Mouse (Mus musculus) MEL (cell line): ENCODE data around the gene Arap1. TPM values are rescaled to one million over a fixed set of nuclear protein-coding genes. Genes with fewer than 3 reads are reported as not detected.

Source experiments
- DNase-seq: peaks from one replicate; pipeline ENCODE4 v3.0.0; 2011; ENCODE audit warnings: low read depth, low spot score
- H3K27ac ChIP-seq: 2 replicates; pipeline ENCODE4 v1.5.1; 2012; ENCODE audit warnings: low read depth, mild to moderate bottlenecking, control low read depth, low read length, moderate library complexity; ENCODE audit not compliant: control insufficient read depth
- H3K27me3 ChIP-seq, 2 experiments: fragments of 150-350 bp in 1 of 2; sonication (generic) in 1 of 2; 2 replicates each; pipeline ENCODE4 v1.6.1; 2012; ENCODE audit warnings: low read length in 2 of 2, mild to moderate bottlenecking in 2 of 2, improper control_type of control experiment in 1 of 2, moderate library complexity in 1 of 2; ENCODE audit not compliant: insufficient read depth in 2 of 2, control insufficient read depth in 1 of 2
- H3K36me3 ChIP-seq, 2 experiments: 2 replicates each; pipeline ENCODE4 v1.6.1; 2012 to 2014; ENCODE audit warnings: low read length in 2 of 2, improper control_type of control experiment in 1 of 2, inconsistent platforms in 1 of 2, mild to moderate bottlenecking in 1 of 2; ENCODE audit not compliant: insufficient read depth in 2 of 2, control insufficient read depth in 1 of 2
- H3K4me1 ChIP-seq, 2 experiments: fragments of 150-350 bp in 1 of 2; sonication (generic) in 1 of 2; 2 replicates each; pipeline ENCODE4 v1.6.1; 2012; ENCODE audit warnings: low read length in 2 of 2, improper control_type of control experiment in 1 of 2, mild to moderate bottlenecking in 1 of 2; ENCODE audit not compliant: insufficient read depth in 2 of 2, control insufficient read depth in 1 of 2
- H3K4me3 ChIP-seq, 2 experiments: fragments of 150-350 bp in 1 of 2; sonication (generic) in 1 of 2; 2 replicates each; pipeline ENCODE4 v1.5.1; 2012; ENCODE audit warnings: low read depth in 2 of 2, low read length in 2 of 2, mild to moderate bottlenecking in 2 of 2, moderate library complexity in 2 of 2, control low read depth in 1 of 2, improper control_type of control experiment in 1 of 2; ENCODE audit not compliant: control insufficient read depth in 1 of 2, insufficient read depth in 1 of 2
- H3K79me2 ChIP-seq: 2 replicates; pipeline ENCODE4 v1.6.1; 2012; ENCODE audit warnings: mild to moderate bottlenecking, low read length, moderate library complexity; ENCODE audit not compliant: control insufficient read depth, poor library complexity, insufficient read depth
- H3K9ac ChIP-seq: 2 replicates; pipeline ENCODE4 v1.6.1; 2012; ENCODE audit warnings: low read depth, mild to moderate bottlenecking, control low read depth, low read length, moderate library complexity; ENCODE audit not compliant: control insufficient read depth, poor library complexity, severe bottlenecking
- H3K9me3 ChIP-seq: fragments of 150-350 bp; sonication (generic); replicated peaks from 2 replicates; pipeline ENCODE4 v1.6.1; 2012; ENCODE audit warnings: mild to moderate bottlenecking, low read length, improper control_type of control experiment, moderate library complexity; ENCODE audit not compliant: insufficient read depth
- CHD1 ChIP-seq: IDR thresholded peaks from 2 replicates; pipeline ENCODE4 v1.6.1; 2012; ENCODE audit warnings: low read depth, mild to moderate bottlenecking, inconsistent platforms, low read length, improper control_type of control experiment
- CHD2 ChIP-seq: IDR thresholded peaks from 2 replicates; pipeline ENCODE4 v1.6.1; 2011; ENCODE audit warnings: low read length, improper control_type of control experiment
- CTCF ChIP-seq, 3 experiments: IDR thresholded peaks in 2 of 3; conservative IDR thresholded peaks in 1 of 3; 2 replicates each; pipeline ENCODE4 v1.5.1; 2011 to 2012; ENCODE audit warnings: low read length in 3 of 3, low read depth in 2 of 3, mild to moderate bottlenecking in 2 of 3, improper control_type of control experiment in 1 of 3, inconsistent platforms in 1 of 3, mixed read lengths in 1 of 3, moderate library complexity in 1 of 3; ENCODE audit not compliant: control insufficient read depth in 1 of 3, insufficient read depth in 1 of 3, poor library complexity in 1 of 3, severe bottlenecking in 1 of 3
- E2F4 ChIP-seq: IDR thresholded peaks from 2 replicates; pipeline ENCODE4 v1.6.1; 2011; ENCODE audit warnings: low read depth, low read length, improper control_type of control experiment, borderline replicate concordance
- ELF1 ChIP-seq: IDR thresholded peaks from 2 replicates; pipeline ENCODE4 v1.6.1; 2014; ENCODE audit warnings: low read depth, mild to moderate bottlenecking, inconsistent platforms, low read length, improper control_type of control experiment, moderate library complexity
- EP300 ChIP-seq, 2 experiments: IDR thresholded peaks; 2 replicates each; pipeline ENCODE4 v1.6.1; 2011; ENCODE audit warnings: improper control_type of control experiment in 2 of 2, low read length in 2 of 2, low read depth in 1 of 2, mild to moderate bottlenecking in 1 of 2
- ETS1 ChIP-seq: IDR thresholded peaks from 2 replicates; pipeline ENCODE4 v1.6.1; 2012; ENCODE audit warnings: low read depth, mild to moderate bottlenecking, inconsistent platforms, low read length, improper control_type of control experiment, moderate library complexity
- GATA1 ChIP-seq: IDR thresholded peaks from 2 replicates; pipeline ENCODE4 v1.6.1; 2011; ENCODE audit warnings: low read depth, low read length, improper control_type of control experiment
- HCFC1 ChIP-seq: IDR thresholded peaks from 2 replicates; pipeline ENCODE4 v1.6.1; 2012; ENCODE audit warnings: low read depth, mild to moderate bottlenecking, inconsistent platforms, low read length, improper control_type of control experiment, moderate library complexity
- JUND ChIP-seq: IDR thresholded peaks from 2 replicates; pipeline ENCODE4 v1.6.1; 2011; ENCODE audit warnings: low read depth, mild to moderate bottlenecking, improper control_type of control experiment, low read length
- KAT2A ChIP-seq: conservative IDR thresholded peaks from 2 replicates; pipeline ENCODE4 v1.6.1; 2012; ENCODE audit warnings: low read depth, low read length, improper control_type of control experiment, inconsistent platforms
- MAFK ChIP-seq: IDR thresholded peaks from 2 replicates; pipeline ENCODE4 v1.6.1; 2011; ENCODE audit warnings: low read depth, mild to moderate bottlenecking, low read length, improper control_type of control experiment, borderline replicate concordance
- MEF2A ChIP-seq: IDR thresholded peaks from 2 replicates; pipeline ENCODE4 v1.6.1; 2014; ENCODE audit warnings: low read depth, mild to moderate bottlenecking, inconsistent platforms, low read length, improper control_type of control experiment; ENCODE audit not compliant: poor library complexity, insufficient replicate concordance, severe bottlenecking; ENCODE audit errors: extremely low read depth
- NELFE ChIP-seq: IDR thresholded peaks from 2 replicates; pipeline ENCODE4 v1.6.1; 2011; ENCODE audit warnings: low read depth, low read length, improper control_type of control experiment
- NRF1 ChIP-seq: IDR thresholded peaks from 2 replicates; pipeline ENCODE4 v1.6.1; 2014; ENCODE audit warnings: low read depth, mild to moderate bottlenecking, inconsistent platforms, low read length, improper control_type of control experiment, moderate library complexity; ENCODE audit not compliant: poor library complexity, insufficient read depth, severe bottlenecking
- POLR2A ChIP-seq, 2 experiments: IDR thresholded peaks; 2 replicates each; pipeline ENCODE4 v1.6.1; 2011 to 2012; ENCODE audit warnings: low read length in 2 of 2, mild to moderate bottlenecking in 2 of 2, control low read depth in 1 of 2, improper control_type of control experiment in 1 of 2, low read depth in 1 of 2, moderate library complexity in 1 of 2; ENCODE audit not compliant: control insufficient read depth in 1 of 2, insufficient read depth in 1 of 2, poor library complexity in 1 of 2
- RCOR1 ChIP-seq: IDR thresholded peaks from 2 replicates; pipeline ENCODE4 v1.6.1; 2012; ENCODE audit warnings: low read depth, mild to moderate bottlenecking, inconsistent platforms, low read length, improper control_type of control experiment
- SIN3A ChIP-seq: IDR thresholded peaks from 2 replicates; pipeline ENCODE4 v1.6.1; 2012; ENCODE audit warnings: low read length, improper control_type of control experiment, inconsistent platforms
- SMC3 ChIP-seq: IDR thresholded peaks from 2 replicates; pipeline ENCODE4 v1.6.1; 2011; ENCODE audit warnings: low read depth, low read length, improper control_type of control experiment
- TAL1 ChIP-seq: IDR thresholded peaks from 2 replicates; pipeline ENCODE4 v1.6.1; 2012; ENCODE audit warnings: mild to moderate bottlenecking, inconsistent platforms, low read length, moderate library complexity, mixed read lengths
- UBTF ChIP-seq: IDR thresholded peaks from 2 replicates; pipeline ENCODE4 v1.6.1; 2012; ENCODE audit warnings: low read depth, mild to moderate bottlenecking, inconsistent platforms, low read length, improper control_type of control experiment, moderate library complexity, borderline replicate concordance; ENCODE audit not compliant: insufficient read depth
- USF1 ChIP-seq: IDR thresholded peaks from 2 replicates; pipeline ENCODE4 v1.6.1; 2014; ENCODE audit warnings: low read depth, mild to moderate bottlenecking, inconsistent platforms, low read length, improper control_type of control experiment, moderate library complexity
- ZC3H11A ChIP-seq: IDR thresholded peaks from 2 replicates; pipeline ENCODE4 v1.6.1; 2012; ENCODE audit warnings: low read depth, mild to moderate bottlenecking, inconsistent platforms, low read length, improper control_type of control experiment
- ZKSCAN1 ChIP-seq: IDR thresholded peaks from 2 replicates; pipeline ENCODE4 v1.6.1; 2012; ENCODE audit warnings: low read depth, mild to moderate bottlenecking, inconsistent platforms, low read length, improper control_type of control experiment, moderate library complexity
- ZMIZ1 ChIP-seq: IDR thresholded peaks from 2 replicates; pipeline ENCODE4 v1.6.1; 2012; ENCODE audit warnings: low read depth, mild to moderate bottlenecking, inconsistent platforms, low read length, improper control_type of control experiment, moderate library complexity
- polyA plus RNA-seq, 2 experiments: library from polyadenylated mRNA; stranded (reverse) in 1 of 2; unstranded in 1 of 2; fragments of >175 nt in 1 of 2; fragments of >200 nt in 1 of 2; gene quantifications; 2 replicates each; pipeline versions ENCODE4 v1.2.1 to v1.2.4; 2012; ENCODE audit warnings: low replicate concordance in 2 of 2, low read depth in 1 of 2; ENCODE audit not compliant: insufficient read length in 2 of 2, insufficient read depth in 1 of 2, missing spikeins in 1 of 2
- total RNA-seq: library from RNA; depleted of rRNA; stranded (reverse); fragments of 300-350 nt; gene quantifications from 2 replicates; pipeline ENCODE4 v1.2.3, GENCODE M21; 2012

Arap1 gene
- total and polyA plus RNA-seq, 3 experiments, result 13.6 to 27.1 TPM; not detected in 1

- H3K27ac ChIP-seq, result no peak overlapping the region
- no peaks in the 10 kb centered on the region for H3K9me3 ChIP-seq
- no peaks in the 10 kb centered on the region for H3K79me2 ChIP-seq
- peaks cover 0 to 10% of the 10 kb centered on the region in 2 experiments; a peak in 3 of 4 replicates for H3K4me1 ChIP-seq
- H3K36me3 ChIP-seq, result peaks cover 0 to 4% of the 10 kb centered on the region in 2 experiments; a peak in 2 of 4 replicates
- H3K4me3 ChIP-seq, result no peak overlapping the region
- no peak for TF ChIP-seq ZKSCAN1
- no peak for TF ChIP-seq MAFK
- TF ChIP-seq ZMIZ1, result no peak
- no peak for TF ChIP-seq CTCF (IDR thresholded peaks at IDR 0.05 in 2 of 3, conservative IDR thresholded peaks at IDR 0.05 in 1 of 3; ENCODE audit: control insufficient read depth in 1 of 3, insufficient read depth in 1 of 3, low read depth in 2 of 3, low read length in 3 of 3, poor library complexity in 1 of 3, severe bottlenecking in 1 of 3)
- TF ChIP-seq NELFE, result no peak
- TF ChIP-seq UBTF, result no peak
- no peak for TF ChIP-seq JUND
- no peak for TF ChIP-seq KAT2A
- TF ChIP-seq POLR2A (IDR thresholded peaks at IDR 0.05; ENCODE audit: control insufficient read depth in 1 of 2, insufficient read depth in 1 of 2, low read depth in 1 of 2, low read length in 2 of 2, poor library complexity in 1 of 2), result no peak
- TF ChIP-seq CHD2, result no peak
- H3K27me3 ChIP-seq, result no peaks in the 10 kb centered on the region
- DNase-seq, result no peak
- no peak overlapping the region for H3K9ac ChIP-seq
Observed at GRCm38 (mm10) chr7:101336686-101337085, 11.2 kb upstream of the Arap1 start.

- no peak for TF ChIP-seq E2F4
- no peak for TF ChIP-seq TAL1
- no peak for TF ChIP-seq NRF1
- TF ChIP-seq SMC3, result no peak
- no peak for TF ChIP-seq CHD1
- no peak for TF ChIP-seq MAFK
- TF ChIP-seq USF1, result no peak
- no peak for TF ChIP-seq SIN3A
- no peak for TF ChIP-seq RCOR1
- TF ChIP-seq HCFC1, result no peak
- TF ChIP-seq ELF1, result no peak
- no peak for TF ChIP-seq EP300 (IDR thresholded peaks at IDR 0.05; ENCODE audit: low read depth in 1 of 2, low read length in 2 of 2)
- TF ChIP-seq ETS1, result no peak
- no peak for TF ChIP-seq ZC3H11A
- no peak for TF ChIP-seq NELFE
- TF ChIP-seq UBTF, result no peak
- no peak for TF ChIP-seq GATA1
- TF ChIP-seq MEF2A, result no peak
- TF ChIP-seq ZKSCAN1, result no peak
Observed at GRCm38 (mm10) chr7:101337401-101337800, 10.5 kb upstream of the Arap1 start.

More at GRCm38 (mm10) chr7:101337401-101337800, 10.5 kb upstream of the Arap1 start:
- H3K9me3 ChIP-seq, result no peaks in the 10 kb centered on the region
- H3K36me3 ChIP-seq, result peaks cover 0 to 4% of the 10 kb centered on the region in 2 experiments; a peak in 2 of 4 replicates
- no peak overlapping the region for H3K4me3 ChIP-seq
- no peaks in the 10 kb centered on the region for H3K79me2 ChIP-seq
- no peak for DNase-seq
- no peak overlapping the region for H3K9ac ChIP-seq
- peaks cover 0 to 11% of the 10 kb centered on the region in 2 experiments; a peak in 3 of 4 replicates for H3K4me1 ChIP-seq
- H3K27me3 ChIP-seq, result no peaks in the 10 kb centered on the region
- H3K27ac ChIP-seq, result no peak overlapping the region
